Mouse (Mus musculus): Measurements from ENCODE around the gene Elmo2.

DNA sequence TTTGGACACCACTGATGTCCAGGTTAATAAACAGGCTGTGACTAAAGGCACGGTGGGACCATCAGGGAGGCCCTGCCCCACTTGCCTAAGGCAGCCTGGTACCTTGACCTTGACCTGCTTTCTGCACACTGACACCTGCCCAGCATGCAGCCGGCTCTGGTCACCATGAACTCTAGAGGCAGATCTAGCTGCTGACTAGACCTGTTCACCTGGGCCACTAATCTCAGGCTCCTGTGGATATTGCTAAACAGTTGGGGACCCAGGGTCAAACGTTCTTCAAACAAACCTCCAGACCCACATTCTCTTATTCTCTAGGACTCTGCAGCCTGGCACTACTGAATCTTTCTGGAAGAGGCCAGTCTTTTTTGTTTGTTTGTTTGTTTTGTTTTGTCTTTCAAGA, 41.2 kb downstream of the Elmo2 start:
- TF ChIP-seq CTCF (IDR thresholded peaks at IDR 0.05; ENCODE audit: insufficient read depth, low read depth, low read length) (no peak), POLR2A (IDR thresholded peaks at IDR 0.05; ENCODE audit: insufficient read depth, low read depth, low read length) (no peak)

Measured in olfactory bulb, adult 2 months (tissue).